Mouse (Mus musculus): ENCODE results near the gene Perm1.

Perm1 gene

GRCm38 (mm10) chr4:156215649-156216048, at the start of gene Perm1:
Gene Perm1 (plus strand): TSS chr4:156215868.
- no peak for DNase-seq (ENCODE audit: extremely low read depth, insufficient read length, low spot score)

- no peak for DNase-seq (ENCODE audit: extremely low read depth, insufficient read length, low spot score)
Measured at GRCm38 (mm10) chr4:156166477-156166876, 49.2 kb upstream of the Perm1 start.

- no peak for DNase-seq (ENCODE audit: extremely low read depth, insufficient read length, low spot score)
Measured at GRCm38 (mm10) chr4:156168611-156169010, 47.1 kb upstream of the Perm1 start.

- no peak for DNase-seq (ENCODE audit: extremely low read depth, insufficient read length, low spot score)
Measured at GRCm38 (mm10) chr4:156169129-156169528, 46.5 kb upstream of the Perm1 start.

- DNase-seq (ENCODE audit: extremely low read depth, insufficient read length, low spot score), result no peak
Measured at GRCm38 (mm10) chr4:156171828-156172227, 43.8 kb upstream of the Perm1 start.

- no peak for DNase-seq (ENCODE audit: extremely low read depth, insufficient read length, low spot score)
Measured at GRCm38 (mm10) chr4:156177630-156178029, 38.0 kb upstream of the Perm1 start.

GRCm38 (mm10) chr4:156183747-156184146, 31.9 kb upstream of the Perm1 start:
- no peak for DNase-seq (ENCODE audit: extremely low read depth, insufficient read length, low spot score)

GRCm38 (mm10) chr4:156184291-156184954, 31.2 kb upstream of the Perm1 start:
- DNase-seq (ENCODE audit: extremely low read depth, insufficient read length, low spot score), result no peak

- no peak for DNase-seq (ENCODE audit: extremely low read depth, insufficient read length, low spot score)
Measured at GRCm38 (mm10) chr4:156185456-156185949, 30.2 kb upstream of the Perm1 start.

GRCm38 (mm10) chr4:156185950-156186850, 29.5 kb upstream of the Perm1 start:
- no peak for DNase-seq (ENCODE audit: extremely low read depth, insufficient read length, low spot score)

GRCm38 (mm10) chr4:156188162-156188810, 27.4 kb upstream of the Perm1 start:
- DNase-seq (ENCODE audit: extremely low read depth, insufficient read length, low spot score), result no peak

- no peak for DNase-seq (ENCODE audit: extremely low read depth, insufficient read length, low spot score)
Measured at GRCm38 (mm10) chr4:156188811-156189323, 26.8 kb upstream of the Perm1 start.

GRCm38 (mm10) chr4:156192421-156193199, 23.1 kb upstream of the Perm1 start:
- no peak for DNase-seq (ENCODE audit: extremely low read depth, insufficient read length, low spot score)

- no peak for DNase-seq (ENCODE audit: extremely low read depth, insufficient read length, low spot score)
Measured at GRCm38 (mm10) chr4:156193200-156193590, 22.5 kb upstream of the Perm1 start.

- DNase-seq (ENCODE audit: extremely low read depth, insufficient read length, low spot score), result no peak
Measured at GRCm38 (mm10) chr4:156193906-156194305, 21.8 kb upstream of the Perm1 start.

- no peak for DNase-seq (ENCODE audit: extremely low read depth, insufficient read length, low spot score)
Measured at GRCm38 (mm10) chr4:156194346-156194745, 21.3 kb upstream of the Perm1 start.

GRCm38 (mm10) chr4:156195927-156196870, 19.5 kb upstream of the Perm1 start:
- peak; percentile 26 for DNase-seq (ENCODE audit: extremely low read depth, insufficient read length, low spot score)

- DNase-seq (ENCODE audit: extremely low read depth, insufficient read length, low spot score), result peak; percentile 42
Measured at GRCm38 (mm10) chr4:156197131-156197828, 18.4 kb upstream of the Perm1 start, which contains the start of gene Agrn. Gene Agrn (minus strand): TSS chr4:156197488.
